Mouse (Mus musculus): ENCODE results near the gene Wnk2.

The Wnk2 gene

DNA sequence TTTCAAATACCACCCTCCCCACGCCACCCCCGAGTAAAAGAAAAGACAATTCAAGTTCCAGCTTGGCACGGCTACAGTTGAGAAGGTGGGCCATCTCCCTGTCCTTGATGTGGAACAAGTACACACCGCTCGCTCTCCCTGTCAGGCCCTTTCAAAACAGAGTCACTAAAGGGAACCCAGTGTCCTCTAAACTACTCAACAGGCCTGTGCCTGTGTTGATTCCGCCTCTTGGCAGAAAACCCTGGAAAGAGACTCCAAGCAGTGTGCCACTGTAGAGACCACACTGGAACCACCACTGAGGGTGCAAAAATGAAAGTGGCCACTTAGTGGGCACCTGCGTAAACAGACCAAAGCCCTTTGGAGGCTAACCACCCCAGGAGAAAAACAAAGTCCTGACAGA, 4.5 kb downstream of the Wnk2 start:
- DNase-seq (ENCODE audit: low read depth, low spot score) = no peak

DNA sequence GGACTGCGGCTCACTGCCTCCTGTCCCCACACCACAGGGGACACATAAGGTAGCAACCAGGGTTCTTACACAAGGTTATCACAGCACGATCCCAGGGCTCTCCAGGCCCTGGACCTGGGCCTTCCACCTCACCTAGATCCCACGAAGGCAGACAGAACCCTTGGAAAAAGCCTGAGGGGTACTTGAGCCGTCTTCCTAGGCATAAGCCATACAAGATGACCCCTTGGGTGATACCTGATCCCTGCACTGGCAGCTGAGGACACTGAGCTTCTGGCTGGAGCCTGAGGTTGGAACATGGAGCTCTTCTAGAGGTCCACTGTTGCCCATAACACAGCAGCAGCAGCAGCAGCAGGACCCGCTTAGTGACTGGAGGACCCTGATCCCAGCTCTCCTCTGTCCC, 5.4 kb downstream of the Wnk2 start:
- DNase-seq (ENCODE audit: low read depth, low spot score) = no peak

DNA sequence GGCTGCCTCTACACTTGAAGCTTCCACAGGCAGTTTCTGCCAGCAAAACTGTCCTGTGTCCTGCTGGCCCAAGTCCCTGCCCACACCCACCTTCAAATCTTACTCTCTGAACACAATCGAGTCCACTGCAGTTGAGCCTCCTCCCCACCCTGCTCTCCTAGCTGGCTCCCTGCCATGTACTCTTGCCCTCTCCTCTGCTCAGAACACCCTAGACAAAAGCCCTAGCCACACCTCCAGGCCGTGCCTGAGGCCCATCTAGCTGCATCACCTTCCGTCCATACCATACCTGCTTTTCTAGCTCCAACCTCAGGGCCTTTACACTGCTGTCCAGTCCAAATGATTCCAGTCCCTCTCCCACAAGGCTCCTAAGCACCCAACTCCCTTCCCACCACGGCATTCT, 7.2 kb downstream of the Wnk2 start:
- no peak for DNase-seq (ENCODE audit: low read depth, low spot score)

DNA sequence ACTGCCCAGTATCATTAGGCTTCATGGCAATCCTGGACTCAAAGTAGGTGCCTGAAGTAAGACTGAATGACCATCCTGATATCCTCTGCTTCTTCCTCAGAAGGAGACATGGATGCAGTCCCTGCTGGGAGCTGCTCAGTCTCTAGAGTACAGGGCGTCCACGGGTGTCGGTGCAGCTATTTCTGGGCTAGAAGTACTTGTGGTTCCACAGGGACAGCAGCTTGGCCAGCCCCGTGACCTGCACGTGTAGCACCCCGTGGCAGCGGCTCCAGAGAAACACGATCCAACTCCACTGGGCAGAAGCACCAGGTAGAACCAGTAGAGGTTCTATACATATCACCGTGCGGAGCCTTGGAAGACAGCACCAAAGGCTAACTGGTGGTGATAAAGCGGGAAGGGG, 13.3 kb downstream of the Wnk2 start:
- no peak for DNase-seq (ENCODE audit: low read depth, low spot score)

DNA sequence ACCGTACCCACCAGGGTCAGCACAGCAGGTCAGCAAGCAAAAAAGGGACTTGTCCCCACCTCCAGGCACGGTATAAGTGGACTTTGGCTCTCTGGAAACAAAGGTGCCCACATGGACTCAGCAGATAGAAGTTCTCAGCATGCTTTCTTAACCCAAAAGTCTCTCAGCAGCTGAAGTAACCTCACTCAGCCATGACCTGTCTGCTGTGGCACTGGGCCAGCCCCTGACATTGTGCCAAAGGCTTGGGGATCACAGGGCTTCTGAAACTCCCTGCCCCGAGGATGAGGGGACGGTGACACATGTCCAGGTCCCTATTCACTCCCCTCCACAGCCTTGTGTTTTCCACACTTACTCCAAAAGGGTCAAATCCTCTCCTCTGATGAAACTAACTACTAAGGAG, 14.7 kb downstream of the Wnk2 start:
- no peak for DNase-seq (ENCODE audit: low read depth, low spot score)

DNA sequence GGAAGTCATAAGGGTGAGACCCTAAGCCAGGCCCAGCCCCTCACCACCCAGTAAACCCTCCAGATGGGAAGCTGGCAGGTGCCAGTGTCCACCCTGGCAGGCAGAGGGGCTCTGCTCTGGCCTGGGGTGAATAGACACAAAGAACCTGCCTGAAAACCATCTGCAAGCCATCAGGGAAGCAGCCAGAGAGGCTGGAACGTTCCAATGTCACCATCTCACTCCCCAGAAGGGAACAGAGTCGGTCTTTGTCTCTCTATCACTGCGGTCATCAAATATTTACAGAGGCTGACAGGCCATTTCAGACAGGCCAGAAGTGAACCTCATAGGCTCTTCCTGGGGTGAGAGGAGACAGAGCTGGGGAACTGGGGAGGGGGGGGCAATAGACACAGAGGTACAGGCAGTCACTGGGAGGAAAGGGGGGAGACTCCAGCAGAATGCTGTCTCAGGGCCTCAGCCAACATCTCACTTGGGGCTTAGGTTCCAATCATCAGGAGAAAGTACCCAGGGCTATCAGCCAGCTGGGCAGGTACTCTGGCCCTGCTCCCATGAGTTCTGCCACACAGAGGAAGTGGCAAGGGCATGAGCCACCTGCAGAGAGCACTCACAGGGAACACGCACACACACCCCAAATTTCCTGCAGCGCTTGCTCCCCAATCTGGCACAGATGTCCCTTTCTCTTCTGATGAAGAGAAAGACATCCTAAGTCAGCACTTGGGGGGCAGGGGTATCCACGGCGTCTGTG, 15.7 kb downstream of the Wnk2 start:
- no peak for DNase-seq (ENCODE audit: low read depth, low spot score)

DNA sequence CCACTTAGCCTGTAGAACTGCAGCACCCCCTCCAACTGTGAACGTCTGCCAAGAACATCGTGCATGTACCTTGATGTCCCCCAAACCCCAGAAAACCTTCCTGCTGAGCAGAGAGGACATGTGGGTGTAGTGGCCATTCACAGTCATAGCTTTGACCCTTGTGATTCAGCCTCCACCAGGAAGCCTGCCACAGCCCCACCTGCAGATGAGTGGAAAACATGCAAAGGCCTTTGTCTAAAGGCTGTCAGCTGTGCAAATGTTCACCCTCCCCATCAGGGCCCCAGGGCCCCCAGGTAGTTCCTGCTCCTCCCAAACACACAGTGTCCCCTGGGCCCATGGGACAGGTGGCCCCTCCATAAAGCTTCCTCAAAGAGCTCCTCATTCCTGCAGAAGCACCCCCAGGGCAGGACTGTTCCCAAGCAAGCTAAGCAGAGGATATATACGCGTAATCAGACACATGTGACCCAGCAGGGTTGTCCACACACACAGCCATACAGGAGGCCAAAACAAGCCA, 16.4 kb downstream of the Wnk2 start:
- no peak for DNase-seq (ENCODE audit: low read depth, low spot score)

DNA sequence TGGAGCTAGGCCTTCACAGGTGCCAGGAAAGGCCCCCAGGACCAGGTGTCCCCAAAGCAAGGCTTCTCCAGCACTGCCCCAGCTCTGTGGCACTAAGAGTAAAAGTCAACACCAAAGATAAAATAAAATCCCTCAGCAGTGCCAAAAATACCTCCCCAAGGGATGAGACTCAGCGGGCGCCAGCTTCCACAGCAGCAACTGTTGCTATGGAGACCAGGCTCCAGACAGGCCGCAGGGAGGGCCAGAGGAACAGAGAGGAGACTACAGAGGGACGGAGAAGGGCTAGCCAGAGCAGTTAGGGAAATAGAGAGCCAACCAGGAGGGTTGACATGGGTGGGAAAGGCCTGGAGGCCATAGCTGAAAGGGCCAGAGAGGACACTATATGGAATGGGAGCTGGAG, 18.0 kb downstream of the Wnk2 start:
- DNase-seq (ENCODE audit: low read depth, low spot score) = no peak

DNA sequence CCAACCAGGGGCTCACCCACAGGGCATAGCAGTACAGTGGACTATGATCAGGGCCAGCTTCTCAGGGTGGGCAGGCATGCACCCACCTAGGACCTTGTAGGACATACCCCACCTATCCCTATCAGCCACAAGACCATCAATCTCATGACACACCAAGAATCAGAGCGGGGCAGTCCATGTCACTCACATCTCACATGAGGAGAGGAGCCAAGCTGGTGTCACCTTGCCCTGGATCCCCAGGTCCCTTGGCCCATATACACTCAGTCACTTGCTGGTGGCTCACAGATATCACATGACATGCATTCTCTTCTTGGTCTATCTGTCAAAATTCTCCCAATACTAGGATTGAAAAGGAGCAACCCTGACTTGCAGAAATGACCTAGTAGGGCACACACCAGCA, 18.7 kb downstream of the Wnk2 start:
- no peak for DNase-seq (ENCODE audit: low read depth, low spot score)

DNA sequence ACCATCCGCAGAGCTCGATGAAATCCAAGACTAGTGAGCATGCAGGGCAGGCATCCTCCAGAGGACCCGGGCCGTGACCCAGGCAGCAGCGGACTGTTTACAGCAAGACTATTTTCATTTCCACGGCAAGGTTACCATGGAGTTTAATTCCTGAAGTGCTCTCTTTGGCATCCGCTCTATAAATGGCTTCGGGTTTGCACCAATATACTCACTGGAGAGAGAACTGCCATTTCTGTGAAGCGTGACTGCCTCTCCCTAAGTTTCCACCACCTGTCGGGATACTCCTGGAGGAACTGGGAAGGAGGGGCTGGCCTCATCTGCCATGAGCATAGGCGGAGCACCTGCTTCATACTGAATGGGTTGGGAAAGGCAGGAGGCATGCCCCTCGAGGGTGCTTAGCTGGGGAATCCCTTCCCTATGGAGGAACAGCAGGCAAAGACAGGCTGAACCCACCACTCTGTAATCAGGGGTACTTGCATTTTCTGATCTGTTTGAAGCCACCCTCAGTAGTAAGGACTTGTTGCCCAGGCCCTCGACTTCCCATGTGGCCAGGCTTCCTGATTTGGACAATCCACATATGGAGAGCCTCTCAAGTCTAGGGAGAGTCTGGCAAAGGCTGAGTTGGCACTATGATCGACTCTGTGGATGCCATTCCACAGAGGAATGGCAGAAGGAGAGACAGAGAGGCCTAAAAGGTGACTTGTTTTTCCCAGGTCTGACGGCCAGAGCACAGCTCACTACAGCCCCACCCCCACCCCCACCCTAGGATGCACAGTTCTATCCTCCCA, 19.8 kb downstream of the Wnk2 start:
- no peak for DNase-seq (ENCODE audit: low read depth, low spot score)

DNA sequence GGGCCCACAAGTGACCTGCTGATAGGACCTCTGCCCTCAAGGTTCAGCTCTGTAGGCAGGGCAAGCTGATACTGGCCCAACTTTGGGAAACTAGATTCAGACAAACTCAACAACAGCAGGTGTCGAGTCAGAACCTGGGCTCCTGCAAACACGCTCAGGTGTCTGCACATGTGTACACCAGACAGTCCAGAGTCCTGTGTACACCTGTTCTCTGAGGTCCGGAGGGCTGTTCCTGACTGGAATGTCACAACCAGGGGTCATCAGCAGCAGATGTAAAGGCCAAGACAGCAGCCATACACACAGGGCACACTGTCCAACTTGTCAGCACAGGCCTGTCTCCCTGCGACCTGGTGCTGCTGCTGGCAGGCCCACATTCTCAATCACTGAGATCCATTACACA, 25.7 kb downstream of the Wnk2 start:
- DNase-seq (ENCODE audit: low read depth, low spot score) = no peak

DNA sequence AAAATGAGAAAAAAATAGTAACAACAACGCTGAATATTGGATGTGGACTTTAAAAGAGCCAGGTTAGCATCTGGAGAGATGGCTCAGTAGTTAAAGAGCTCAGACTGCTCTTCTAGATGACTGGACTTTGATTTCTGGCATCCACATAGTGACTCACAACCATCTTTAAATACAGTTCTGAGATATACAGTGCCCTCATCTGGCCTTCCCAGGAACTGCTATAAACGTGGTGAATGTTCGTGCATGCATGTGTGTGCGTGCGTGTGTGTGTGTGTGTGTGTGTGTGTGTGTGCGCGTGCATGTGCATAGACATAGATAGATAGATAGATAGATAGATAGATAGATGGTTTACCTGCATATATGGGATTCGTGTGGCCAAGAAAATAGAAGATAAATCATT, 30.3 kb downstream of the Wnk2 start:
- DNase-seq (ENCODE audit: low read depth, low spot score) = peak; percentile 13

DNA sequence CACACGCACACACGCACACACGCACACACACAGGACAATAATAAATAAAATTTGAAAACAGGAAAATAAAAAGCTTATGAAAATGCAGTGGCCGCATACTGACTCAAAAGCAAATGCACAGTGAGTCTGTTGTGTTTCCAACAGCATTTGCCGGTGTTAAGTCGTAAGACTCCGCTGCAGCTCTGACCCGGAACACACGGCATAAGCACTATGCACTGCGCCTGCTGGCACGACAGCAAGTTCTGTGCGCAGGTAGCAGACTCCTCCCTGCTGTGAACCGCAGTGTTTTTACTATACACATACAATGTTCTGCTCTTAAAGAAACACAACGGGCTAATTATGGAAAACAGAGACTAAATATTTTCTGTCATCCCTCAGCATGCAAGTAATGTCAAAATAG, 32.9 kb downstream of the Wnk2 start:
- DNase-seq (ENCODE audit: low read depth, low spot score) = no peak

DNA sequence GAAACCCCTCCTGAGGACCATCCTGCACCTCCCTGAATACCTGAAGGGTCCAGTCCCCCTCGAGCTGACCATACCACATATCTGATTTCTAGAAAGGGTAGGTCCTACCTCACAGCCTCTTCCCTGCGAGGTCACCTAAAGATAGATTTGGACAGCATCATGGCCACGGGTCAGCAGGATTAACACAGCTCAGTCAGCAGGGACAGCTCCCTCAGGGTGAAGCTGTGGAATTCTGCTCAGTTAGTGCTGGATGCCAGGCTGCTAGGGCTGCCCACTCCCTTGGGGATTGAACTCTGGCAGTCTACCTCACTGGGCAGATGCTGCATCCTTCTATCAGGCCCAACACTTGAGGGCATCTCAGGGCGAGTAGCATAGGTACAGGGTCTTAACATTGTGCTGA, 33.7 kb downstream of the Wnk2 start:
- no peak for DNase-seq (ENCODE audit: low read depth, low spot score)

DNA sequence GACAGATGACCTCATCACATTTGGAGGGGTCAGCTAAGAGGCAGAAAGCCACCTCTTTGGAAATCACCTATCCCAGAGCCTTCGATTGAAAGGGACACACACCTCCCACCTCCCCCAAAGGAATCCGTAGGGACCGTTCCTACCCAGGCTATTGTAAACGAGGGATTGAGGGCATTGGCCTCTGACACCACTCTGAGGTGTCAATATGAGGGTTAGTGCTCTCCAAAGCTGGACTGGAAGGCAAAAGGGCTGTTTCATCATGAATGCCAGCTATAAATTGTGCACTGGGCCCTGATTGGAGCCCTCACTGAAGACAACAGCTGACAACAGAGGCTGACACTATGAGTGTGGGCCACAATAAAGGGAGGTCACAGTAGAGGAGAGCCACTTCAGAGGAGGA, 34.5 kb downstream of the Wnk2 start:
- no peak for DNase-seq (ENCODE audit: low read depth, low spot score)

DNA sequence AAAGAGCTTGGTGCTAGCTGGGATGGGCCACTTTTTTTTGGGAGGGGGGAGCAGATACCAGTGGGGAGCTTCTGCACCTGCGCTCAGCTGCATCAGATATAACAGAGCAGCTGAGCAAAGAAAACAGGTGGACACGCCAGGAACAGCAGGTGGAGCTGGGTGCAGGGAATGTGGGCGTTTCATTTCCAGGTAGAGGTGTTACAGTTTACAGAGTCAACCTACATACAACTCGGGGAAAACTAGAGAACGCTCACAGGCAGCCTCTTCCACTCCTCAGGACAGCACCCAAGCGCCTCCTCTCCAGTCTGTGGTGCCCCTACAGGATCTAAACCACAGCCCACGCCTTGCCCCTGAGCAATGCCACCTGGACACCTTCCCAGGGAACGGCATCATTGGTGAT, 35.2 kb downstream of the Wnk2 start:
- no peak for DNase-seq (ENCODE audit: low read depth, low spot score)

DNA sequence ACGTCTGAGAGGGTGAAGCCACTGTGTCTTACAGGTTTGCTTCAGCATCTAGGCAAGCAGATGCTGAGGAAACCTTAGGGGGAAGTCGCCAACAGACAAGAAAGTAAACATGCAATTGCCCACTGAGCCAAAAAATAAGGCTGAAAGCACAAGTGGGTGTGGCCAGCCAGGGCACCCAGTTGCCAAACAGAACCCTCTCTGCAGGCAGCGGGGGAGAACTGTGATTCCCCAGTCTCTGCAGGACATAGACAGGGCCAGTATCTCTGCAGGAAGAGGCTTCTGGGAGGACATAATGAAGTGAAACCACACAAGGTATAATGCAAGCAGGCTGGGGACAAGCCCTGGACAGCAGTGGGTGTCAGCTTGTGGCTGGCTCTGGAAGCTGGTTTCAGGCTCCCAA, 38.1 kb downstream of the Wnk2 start:
- no peak for DNase-seq (ENCODE audit: low read depth, low spot score)

DNA sequence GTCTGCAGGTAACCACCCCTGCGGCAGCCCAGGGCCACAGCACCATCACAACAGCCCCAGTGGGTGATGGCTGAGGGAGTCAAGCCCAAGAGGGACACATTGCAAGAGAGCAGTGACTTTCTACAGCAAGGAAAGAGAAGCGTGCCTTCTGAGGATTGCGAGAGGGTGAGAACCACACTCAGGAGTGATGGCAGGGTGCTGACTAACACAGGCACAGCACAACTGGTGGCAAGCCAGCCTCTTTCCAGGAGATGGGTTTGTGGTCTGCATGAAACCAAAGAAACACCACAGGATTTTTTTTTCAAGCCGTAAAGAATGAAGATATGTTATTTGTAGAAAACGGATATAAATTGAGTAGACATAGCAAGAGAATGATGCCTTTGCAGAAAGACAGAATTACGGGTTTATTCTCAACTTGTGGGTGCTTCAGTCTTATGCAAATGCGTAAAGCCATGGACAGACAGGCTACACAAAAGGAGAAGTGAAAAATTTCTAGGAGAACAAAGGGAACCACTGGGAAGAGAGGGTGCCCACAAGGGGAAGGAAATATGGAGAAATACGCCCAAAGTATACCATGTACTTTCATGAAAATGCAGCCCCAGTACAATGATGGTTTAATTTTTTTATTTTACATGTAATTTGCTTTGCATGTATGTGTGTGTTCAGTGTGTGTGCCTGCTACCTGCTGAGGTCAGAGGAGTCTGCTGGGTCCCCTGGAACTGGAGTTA, 39.5 kb downstream of the Wnk2 start:
- DNase-seq (ENCODE audit: low read depth, low spot score) = no peak

DNA sequence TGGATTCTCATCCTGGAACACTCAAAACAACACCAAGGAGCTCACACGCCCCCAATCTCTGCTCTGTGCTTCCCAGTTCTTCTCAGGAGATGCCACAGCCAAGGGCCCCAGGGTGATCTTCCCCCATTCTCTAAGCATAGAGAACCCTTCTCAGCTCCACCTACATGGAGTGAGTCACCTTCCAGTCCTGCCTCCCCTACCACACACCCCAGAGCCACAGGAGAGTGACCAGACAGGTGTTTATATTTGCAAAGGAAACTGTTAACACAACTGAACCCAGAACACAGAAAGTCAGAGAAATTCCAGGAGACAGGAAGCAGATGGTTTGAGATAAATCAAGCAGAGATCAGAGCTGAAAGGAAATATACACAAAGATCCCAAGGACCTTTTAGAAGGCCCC, 43.9 kb downstream of the Wnk2 start:
- no peak for DNase-seq (ENCODE audit: low read depth, low spot score)

DNA sequence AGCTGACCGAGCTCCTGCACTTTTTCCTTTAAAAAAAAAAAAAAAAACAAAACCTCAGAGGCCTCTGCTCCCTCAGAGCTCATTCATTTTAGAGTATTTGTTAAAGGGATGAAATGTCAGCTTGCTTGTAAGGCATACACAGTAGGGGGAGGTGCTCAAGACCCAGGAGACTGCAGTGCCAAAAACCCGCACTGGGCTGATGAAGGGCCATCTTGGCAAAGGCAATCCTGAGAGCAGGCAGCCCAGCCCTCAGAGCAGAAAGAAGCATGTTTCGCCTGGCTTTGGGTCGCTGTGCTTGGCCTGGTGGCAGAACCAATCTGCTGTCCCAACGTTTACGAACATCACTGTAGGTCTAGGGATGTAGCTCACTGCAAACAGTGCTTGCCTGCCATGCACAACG, 44.6 kb downstream of the Wnk2 start:
- no peak for DNase-seq (ENCODE audit: low read depth, low spot score)

DNA sequence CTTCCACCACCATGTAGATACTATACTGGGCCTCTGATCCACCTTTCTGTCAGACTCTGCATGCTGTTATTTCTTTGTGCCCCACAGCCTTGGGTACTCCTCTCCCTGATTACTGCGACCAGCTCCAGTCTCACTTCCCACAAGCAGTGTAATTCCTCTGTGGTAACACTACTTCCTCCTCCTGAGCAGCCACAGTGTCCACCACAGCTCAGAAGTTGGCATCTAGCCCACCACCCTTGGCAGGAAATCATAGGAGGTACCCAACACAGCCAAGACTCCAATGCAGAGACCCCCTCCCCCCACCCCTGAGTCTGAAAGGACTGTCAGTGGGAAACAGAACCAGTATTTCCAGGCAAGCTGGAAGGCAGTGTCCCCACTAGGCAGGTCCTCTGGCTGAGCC, 47.4 kb downstream of the Wnk2 start:
- no peak for DNase-seq (ENCODE audit: low read depth, low spot score)

DNA sequence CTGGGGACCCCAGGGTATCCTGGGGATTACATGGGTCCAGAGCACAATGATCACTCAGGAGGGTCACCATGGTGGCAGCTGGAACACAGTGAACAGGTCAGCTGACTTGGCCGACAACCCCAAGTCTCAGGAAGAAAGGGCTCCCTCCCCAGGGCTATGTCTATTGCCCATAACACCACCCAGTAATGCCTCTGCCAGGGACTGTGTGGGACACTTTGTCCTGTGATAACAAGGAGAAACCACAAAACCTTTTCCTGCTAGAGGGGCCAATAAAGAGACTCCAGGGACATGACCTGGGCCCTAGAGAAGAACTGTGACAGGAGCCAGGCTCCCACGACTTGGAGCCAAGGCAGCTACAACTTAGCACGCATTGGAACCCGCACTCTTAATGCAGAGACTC, 51.0 kb downstream of the Wnk2 start:
- DNase-seq (ENCODE audit: low read depth, low spot score) = no peak

DNA sequence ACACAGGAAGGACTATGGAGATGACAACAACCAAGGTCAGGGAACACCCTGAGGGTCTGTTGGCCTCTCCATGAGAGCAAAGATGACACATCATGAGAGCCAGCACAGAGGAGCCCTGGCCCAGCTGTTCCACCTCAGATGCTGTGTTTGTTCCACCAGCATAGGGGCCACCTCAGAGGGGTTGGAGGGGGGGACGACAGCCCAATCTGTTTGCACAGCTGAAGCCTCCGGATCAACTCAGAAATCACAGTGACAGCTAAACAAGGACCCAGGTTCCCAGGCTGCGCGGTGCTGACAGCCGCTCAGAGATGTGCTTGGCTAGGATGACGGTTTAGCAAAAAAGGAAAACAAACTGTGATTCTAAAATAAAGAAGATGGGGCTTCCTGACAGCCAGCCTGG, 53.1 kb downstream of the Wnk2 start:
- no peak for DNase-seq (ENCODE audit: low read depth, low spot score)

Data from CD4-positive, CD25-positive, alpha-beta regulatory T cell, adult 2 months (primary cell).